Mouse (Mus musculus): ENCODE measurements at regions not wholly inside any gene's neighbourhood (a gene's known extent, or its start where the extent isn't known, plus 50 kb on each side); places are given as distances from the start of the nearest gene placed in this dataset.

DNA sequence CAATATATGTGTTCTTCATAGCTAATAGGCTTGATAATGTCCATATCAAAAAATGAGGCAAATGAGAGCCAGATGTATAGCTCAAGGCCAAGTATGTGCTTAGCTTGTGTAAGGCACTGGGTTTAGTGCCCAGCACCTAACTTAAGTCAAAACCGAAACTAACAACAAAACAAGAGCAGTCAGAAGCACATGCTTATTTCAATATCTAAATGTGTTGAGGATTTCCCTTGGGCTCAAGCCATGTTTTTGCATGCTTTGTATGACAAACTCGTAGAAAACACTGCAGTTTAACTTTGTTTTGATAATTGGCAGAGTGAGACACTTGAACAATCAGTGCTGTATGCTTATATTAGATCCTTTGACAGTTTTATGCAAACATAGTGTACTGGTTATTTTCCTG lies 148.7 kb downstream of the Gm5447 start:
- H3K4me3 ChIP-seq (ENCODE audit: low read depth, low read length) = no peak overlapping the region
- H3K27me3 ChIP-seq (ENCODE audit: control insufficient read depth, insufficient read depth, low read length) = no peaks in the 10 kb centered on the region; the same call in 1 of the 2 replicates
- TF ChIP-seq CTCF (IDR thresholded peaks at IDR 0.05; ENCODE audit: extremely low read depth, insufficient read length, insufficient replicate concordance, low read depth, low read length) = no peak
- TF ChIP-seq POLR2A (IDR thresholded peaks at IDR 0.05; ENCODE audit: low read depth, low read length) = no peak
- WGBS = 58% methylated on average over 2 of the region's 2 CpGs
- no peak overlapping the region for H3K27ac ChIP-seq (ENCODE audit: insufficient read depth, low read depth, low read length)
- no peaks in the 10 kb centered on the region for H3K36me3 ChIP-seq (ENCODE audit: control insufficient read depth, insufficient read depth, low read length)
- H3K4me1 ChIP-seq (ENCODE audit: control insufficient read depth, insufficient read depth, insufficient read length, low read length) = no peaks in the 10 kb centered on the region

DNA sequence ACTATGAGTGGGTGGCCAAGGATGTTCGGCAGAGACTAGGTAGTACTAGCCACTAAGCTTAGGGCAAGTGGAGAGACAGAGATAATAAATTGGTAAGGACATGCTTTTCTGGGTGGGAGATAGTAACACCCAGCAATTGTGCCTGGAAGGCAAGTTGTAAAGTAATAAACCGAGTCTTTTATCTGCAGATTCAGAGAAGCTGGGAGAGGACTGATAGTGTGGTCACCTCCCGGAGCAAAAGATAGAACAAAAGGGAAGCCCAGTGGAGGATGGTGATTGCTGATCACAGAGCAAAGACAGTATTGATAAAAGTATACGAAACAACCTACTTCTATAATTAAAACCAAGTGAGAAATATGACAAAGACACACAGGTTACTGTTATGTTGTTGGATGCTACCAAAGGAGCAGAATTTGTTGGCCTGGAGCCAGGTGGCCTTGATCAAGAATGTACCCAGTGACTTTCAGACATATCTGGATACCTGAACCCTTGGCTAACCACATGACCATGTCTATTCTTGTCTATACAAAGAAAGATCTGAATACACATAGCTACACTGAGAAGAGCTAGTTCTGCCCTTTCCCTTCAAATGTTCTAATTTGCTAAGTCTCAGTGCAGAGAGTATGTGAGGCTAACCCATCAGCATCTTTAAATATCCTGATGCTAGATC lies 150.7 kb downstream of the Gm5447 start:
- no peak for TF ChIP-seq CTCF (IDR thresholded peaks at IDR 0.05; ENCODE audit: extremely low read depth, insufficient read length, insufficient replicate concordance, low read depth, low read length)
- TF ChIP-seq POLR2A (IDR thresholded peaks at IDR 0.05; ENCODE audit: low read depth, low read length) = no peak
- no peaks in the 10 kb centered on the region for H3K36me3 ChIP-seq (ENCODE audit: control insufficient read depth, insufficient read depth, low read length)
- H3K27me3 ChIP-seq (ENCODE audit: control insufficient read depth, insufficient read depth, low read length) = no peaks in the 10 kb centered on the region; the same call in 1 of the 2 replicates
- no peaks in the 10 kb centered on the region for H3K4me1 ChIP-seq (ENCODE audit: control insufficient read depth, insufficient read depth, insufficient read length, low read length)
- no peak overlapping the region for H3K4me3 ChIP-seq (ENCODE audit: low read depth, low read length)
- H3K27ac ChIP-seq (ENCODE audit: insufficient read depth, low read depth, low read length) = no peak overlapping the region
- 37% methylated on average over 4 of the region's 4 CpGs for WGBS

DNA sequence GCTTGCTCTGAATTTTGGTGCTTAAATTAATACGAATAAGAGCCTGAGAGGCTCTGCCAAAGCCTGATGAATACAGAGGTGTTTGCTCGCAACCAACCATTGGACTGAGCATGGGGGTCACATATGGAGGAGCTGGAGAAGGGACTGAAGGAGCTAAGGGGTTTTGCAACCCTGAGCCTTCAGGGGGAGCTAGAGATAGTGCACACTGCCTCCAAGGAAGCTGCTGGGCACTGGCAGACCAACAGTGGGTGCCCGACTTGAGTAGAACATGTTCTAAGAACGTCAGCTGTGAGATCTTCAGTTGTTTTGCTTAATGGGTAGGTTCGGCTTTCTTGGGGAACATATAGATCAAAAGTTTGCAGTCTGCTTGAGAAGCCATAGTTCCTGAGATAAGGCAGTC lies 158.5 kb downstream of the Gm5447 start:
- no peak overlapping the region for H3K4me3 ChIP-seq (ENCODE audit: low read depth, low read length)
- H3K27me3 ChIP-seq (ENCODE audit: control insufficient read depth, insufficient read depth, low read length) = no peaks in the 10 kb centered on the region
- no peaks in the 10 kb centered on the region for H3K36me3 ChIP-seq (ENCODE audit: control insufficient read depth, insufficient read depth, low read length)
- no peak for TF ChIP-seq CTCF (IDR thresholded peaks at IDR 0.05; ENCODE audit: extremely low read depth, insufficient read length, insufficient replicate concordance, low read depth, low read length)
- TF ChIP-seq POLR2A (IDR thresholded peaks at IDR 0.05; ENCODE audit: low read depth, low read length) = no peak
- 84% methylated on average over 5 of the region's 5 CpGs for WGBS
- H3K4me1 ChIP-seq (ENCODE audit: control insufficient read depth, insufficient read depth, insufficient read length, low read length) = no peaks in the 10 kb centered on the region
- no peak overlapping the region for H3K27ac ChIP-seq (ENCODE audit: insufficient read depth, low read depth, low read length)

DNA sequence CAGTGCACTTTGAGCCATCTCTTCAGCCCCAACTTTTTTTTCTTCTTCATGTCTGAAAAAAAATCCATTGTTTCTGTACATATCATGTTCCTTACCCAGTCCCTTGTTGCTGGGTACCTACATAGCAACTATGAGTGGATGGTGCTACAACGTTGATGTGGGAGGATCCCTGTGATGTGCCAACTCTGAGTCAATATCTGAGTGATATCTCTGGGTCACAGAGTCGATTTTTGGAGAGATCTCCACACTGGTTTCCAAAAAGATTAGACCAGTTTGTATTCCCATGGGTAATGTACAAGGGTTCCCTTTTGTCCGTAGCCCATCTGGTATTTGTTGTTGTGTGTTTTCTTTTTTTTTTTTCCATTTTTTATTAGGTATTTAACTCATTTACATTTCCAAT lies 165.7 kb downstream of the Gm5447 start:
- no peaks in the 10 kb centered on the region for H3K36me3 ChIP-seq (ENCODE audit: control insufficient read depth, insufficient read depth, low read length)
- 71% methylated on average over 3 of the region's 3 CpGs for WGBS
- H3K27ac ChIP-seq (ENCODE audit: insufficient read depth, low read depth, low read length) = no peak overlapping the region
- no peak for TF ChIP-seq POLR2A (IDR thresholded peaks at IDR 0.05; ENCODE audit: low read depth, low read length)
- no peaks in the 10 kb centered on the region for H3K4me1 ChIP-seq (ENCODE audit: control insufficient read depth, insufficient read depth, insufficient read length, low read length)
- no peaks in the 10 kb centered on the region for H3K27me3 ChIP-seq (ENCODE audit: control insufficient read depth, insufficient read depth, low read length)
- no peak overlapping the region for H3K4me3 ChIP-seq (ENCODE audit: low read depth, low read length)

DNA sequence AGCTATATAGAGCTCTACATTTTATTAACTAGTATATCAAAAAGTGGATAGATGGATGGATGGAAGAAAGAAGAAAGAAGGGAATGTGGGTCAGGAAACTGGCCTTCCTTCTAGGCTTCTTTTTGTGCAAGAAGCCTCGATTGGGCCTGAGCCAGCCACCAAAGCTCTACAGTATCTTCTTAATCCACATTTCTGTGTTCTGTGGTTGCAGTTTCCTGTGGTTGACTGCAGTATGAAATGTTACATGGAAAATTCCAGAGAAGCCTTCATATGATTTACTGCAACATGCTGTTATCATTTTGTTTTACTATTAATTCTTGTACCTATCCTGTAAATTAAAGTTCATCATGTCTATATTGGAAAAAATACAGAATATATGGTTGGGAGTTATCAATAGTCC lies 173.3 kb downstream of the Gm5447 start:
- WGBS = 63% methylated on average over 1 of the region's 1 CpGs
- TF ChIP-seq CTCF (IDR thresholded peaks at IDR 0.05; ENCODE audit: extremely low read depth, insufficient read length, insufficient replicate concordance, low read depth, low read length) (no peak), POLR2A (IDR thresholded peaks at IDR 0.05; ENCODE audit: low read depth, low read length) (no peak)
- H3K27me3 ChIP-seq (ENCODE audit: control insufficient read depth, insufficient read depth, low read length) = no peaks in the 10 kb centered on the region; the same call in 1 of the 2 replicates

DNA sequence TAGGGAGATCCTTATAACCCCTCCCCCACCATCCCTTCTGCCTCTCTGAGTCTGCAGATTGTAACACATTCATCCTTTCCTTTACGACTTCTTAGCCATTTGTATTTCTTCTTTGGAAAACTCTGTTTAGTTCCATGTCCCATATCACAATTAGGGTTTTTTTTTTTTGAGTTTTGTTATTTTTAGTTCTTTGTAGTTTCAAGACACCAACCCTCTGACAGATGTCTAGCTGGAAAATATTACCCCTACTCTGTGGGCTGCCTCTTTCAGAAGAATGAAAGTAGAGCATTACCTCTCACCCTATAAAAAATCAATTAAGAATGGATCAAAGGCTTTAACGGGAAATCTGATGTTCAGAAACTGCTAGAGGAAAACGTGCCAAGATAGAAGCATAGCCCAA lies 180.1 kb downstream of the Gm5447 start:
- H3K27me3 ChIP-seq (ENCODE audit: control insufficient read depth, insufficient read depth, low read length) = no peaks in the 10 kb centered on the region; the same call in 1 of the 2 replicates
- no peak for TF ChIP-seq POLR2A (IDR thresholded peaks at IDR 0.05; ENCODE audit: low read depth, low read length)
- no peak for TF ChIP-seq CTCF (IDR thresholded peaks at IDR 0.05; ENCODE audit: extremely low read depth, insufficient read length, insufficient replicate concordance, low read depth, low read length)
- H3K4me1 ChIP-seq (ENCODE audit: control insufficient read depth, insufficient read depth, insufficient read length, low read length) = no peaks in the 10 kb centered on the region
- H3K27ac ChIP-seq (ENCODE audit: insufficient read depth, low read depth, low read length) = no peak overlapping the region
- H3K4me3 ChIP-seq (ENCODE audit: low read depth, low read length) = no peak overlapping the region
- WGBS = 67% methylated on average over 3 of the region's 3 CpGs
- no peaks in the 10 kb centered on the region for H3K36me3 ChIP-seq (ENCODE audit: control insufficient read depth, insufficient read depth, low read length)

More for the DNA sequence above, 173.3 kb downstream of the Gm5447 start:
- H3K4me1 ChIP-seq (ENCODE audit: control insufficient read depth, insufficient read depth, insufficient read length, low read length) = no peaks in the 10 kb centered on the region
- H3K36me3 ChIP-seq (ENCODE audit: control insufficient read depth, insufficient read depth, low read length) = no peaks in the 10 kb centered on the region
- no peak overlapping the region for H3K4me3 ChIP-seq (ENCODE audit: low read depth, low read length)
- H3K27ac ChIP-seq (ENCODE audit: insufficient read depth, low read depth, low read length) = no peak overlapping the region

DNA sequence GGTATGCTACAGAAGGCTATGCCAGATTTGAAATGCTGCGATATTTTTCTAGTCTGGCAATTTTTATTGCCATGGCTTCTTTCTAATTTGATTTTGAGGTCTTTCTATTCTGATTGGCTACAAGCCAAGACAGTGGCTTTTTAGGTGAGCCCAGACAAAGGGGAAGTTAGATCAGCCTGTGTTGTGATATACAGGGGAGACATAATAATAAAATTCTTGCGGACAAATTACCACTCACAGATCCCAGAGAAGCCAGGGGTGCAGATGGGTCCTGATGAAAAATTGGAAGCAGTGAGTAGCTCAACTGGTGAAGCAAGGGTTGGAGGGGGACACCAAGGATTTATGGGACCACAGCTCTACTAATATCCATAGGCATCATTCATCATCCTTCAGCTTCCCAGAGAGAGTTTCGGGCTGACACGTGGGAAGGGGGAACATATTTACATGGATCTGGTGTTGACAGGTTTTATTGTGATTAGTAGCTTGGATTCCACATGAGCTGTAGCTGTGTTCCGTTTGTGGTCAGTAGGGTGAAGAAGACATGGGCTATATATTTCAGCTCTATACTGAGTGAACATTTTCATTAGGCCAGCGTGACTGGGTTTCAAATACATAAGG lies 190.0 kb downstream of the Gm5447 start:
- TF ChIP-seq POLR2A (IDR thresholded peaks at IDR 0.05; ENCODE audit: low read depth, low read length) (no peak), CTCF (IDR thresholded peaks at IDR 0.05; ENCODE audit: extremely low read depth, insufficient read length, insufficient replicate concordance, low read depth, low read length) (no peak)
- 82% methylated on average over 6 of the region's 6 CpGs for WGBS
- Histone ChIP-seq H3K36me3 (ENCODE audit: control insufficient read depth, insufficient read depth, low read length) (no peaks in the 10 kb centered on the region), H3K4me1 (ENCODE audit: control insufficient read depth, insufficient read depth, insufficient read length, low read length) (no peaks in the 10 kb centered on the region), H3K27me3 (ENCODE audit: control insufficient read depth, insufficient read depth, low read length) (no peaks in the 10 kb centered on the region), H3K27ac (ENCODE audit: insufficient read depth, low read depth, low read length) (no peak overlapping the region), H3K4me3 (ENCODE audit: low read depth, low read length) (no peak overlapping the region)

Measured in small intestine, adult 2 months (tissue).